Mouse (Mus musculus) lung, adult 2 months (tissue): ENCODE data around the gene Elane.

Experiments
- CTCF ChIP-seq: fragments of 200-500 bp; IDR thresholded peaks from 2 replicates; pipeline ENCODE4 v1.5.1; 2011; ENCODE audit warnings: mild to moderate bottlenecking, low read length, control low read depth; ENCODE audit not compliant: insufficient read depth
- POLR2A ChIP-seq: fragments of 200-500 bp; IDR thresholded peaks from 2 replicates; pipeline ENCODE4 v1.6.1; 2011; ENCODE audit warnings: low read depth, mild to moderate bottlenecking, control low read depth, low read length, borderline replicate concordance; ENCODE audit errors: extremely low read depth

DNA sequence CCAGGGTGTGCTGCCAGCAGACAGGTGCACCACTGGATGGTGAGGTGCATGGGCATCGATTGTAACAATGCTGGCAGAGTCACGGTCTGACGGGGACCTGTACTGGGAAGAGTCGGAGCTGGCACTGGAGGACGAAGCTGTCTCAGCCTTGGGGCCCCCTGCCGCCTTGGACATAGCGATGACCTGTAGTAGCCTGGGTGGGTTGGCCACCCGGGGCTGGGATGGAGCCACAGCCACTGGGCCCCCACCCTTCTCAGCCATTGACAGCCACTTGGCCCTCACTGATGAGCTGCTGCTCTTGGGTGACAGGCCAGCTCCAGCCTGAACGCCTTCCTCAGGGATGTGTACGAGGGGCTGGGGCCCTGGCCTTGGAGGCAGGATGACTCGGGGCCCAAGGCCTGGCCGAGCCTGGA is 20.9 kb upstream of the Elane start:
- TF ChIP-seq CTCF (no peak), POLR2A (no peak)
